In the genomic region with DNA sequence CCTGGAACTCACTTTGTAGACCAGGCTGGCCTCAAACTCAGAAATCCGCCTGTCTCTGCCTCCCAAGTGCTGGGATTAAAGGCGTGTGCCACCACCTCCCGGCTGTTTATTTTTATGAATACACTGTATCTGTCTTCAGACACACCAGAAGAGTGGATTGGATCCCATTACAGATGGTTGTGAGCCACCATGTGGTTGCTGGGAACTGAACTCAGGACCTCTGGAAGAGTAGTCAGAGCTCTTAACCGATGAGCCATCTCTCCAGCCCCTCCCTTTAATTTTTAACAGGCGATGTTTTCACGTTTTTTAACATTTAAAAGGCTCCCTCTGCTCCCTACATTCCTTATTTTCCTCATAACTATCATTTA, we compare ENCODE assay signal across 8 mouse cellular contexts. TPM values are rescaled to one million over a fixed set of nuclear protein-coding genes. Genes with fewer than 3 reads are reported as not detected.
DNase-seq lines count a peak whose midpoint lies in the region; ATAC-seq and TF ChIP-seq lines count a peak whose summit lies in the region.
"Not testable (repeated sequence)": the region's sequence is repeated elsewhere in the genome, so short reads cannot be mapped to it uniquely, and the experiment has no call there.

No protein-coding gene starts in this region.

- not testable (repeated sequence) for H3K4me1 ChIP-seq in cortical plate, adult 2 months (ENCODE audit: control insufficient read depth, insufficient read depth, low read length); hindbrain, embryonic 11.5 days (replicated peaks; ENCODE audit: control insufficient read depth, insufficient read depth, low read length)
- peaks cover 22% of the 10 kb centered on the region for H3K4me1 ChIP-seq in forebrain, embryonic 15.5 days
- peaks cover 24% of the 10 kb centered on the region for H3K4me1 ChIP-seq in kidney, embryonic 15.5 days
- peaks cover 30% of the 10 kb centered on the region for H3K4me1 ChIP-seq in liver, embryonic 13.5 days (replicated peaks)
- H3K4me1 ChIP-seq in midbrain, embryonic 12.5 days, result peaks cover 12% of the 10 kb centered on the region
- H3K4me1 ChIP-seq in spleen, adult 2 months (ENCODE audit: control insufficient read depth, insufficient read depth, insufficient read length), result peaks cover 14% of the 10 kb centered on the region; the same call in 1 of the 2 replicates

- TF ChIP-seq POLR2A in cortical plate, adult 2 months (IDR thresholded peaks at IDR 0.05; ENCODE audit: extremely low read depth, insufficient read depth, low read length); spleen, adult 2 months (IDR thresholded peaks at IDR 0.05; ENCODE audit: low read depth, low read length): not testable (repeated sequence)

- not testable (repeated sequence) for H3ac ChIP-seq in C2C12 (ENCODE audit: control insufficient read depth, insufficient read length, low read depth)

- not testable (repeated sequence) for H3K27me3 ChIP-seq in C2C12 (ENCODE audit: control insufficient read depth, insufficient read depth, insufficient read length); forebrain, embryonic 15.5 days; hindbrain, embryonic 11.5 days (ENCODE audit: control insufficient read depth, insufficient read depth, low read length); kidney, embryonic 15.5 days; liver, embryonic 13.5 days; midbrain, embryonic 12.5 days; spleen, adult 2 months (ENCODE audit: control insufficient read depth, insufficient read depth, low read length)

- peak overlapping the region; percentile 84 for H3K4me2 ChIP-seq in forebrain, embryonic 15.5 days (replicated peaks)
- peak overlapping the region; percentile 64 for H3K4me2 ChIP-seq in hindbrain, embryonic 11.5 days (replicated peaks; ENCODE audit: low read depth, low read length)
- H3K4me2 ChIP-seq in kidney, embryonic 15.5 days, result peak overlapping the region; percentile 76
- H3K4me2 ChIP-seq in liver, embryonic 13.5 days, result peak overlapping the region; percentile 88
- peak overlapping the region; percentile 96 for H3K4me2 ChIP-seq in midbrain, embryonic 12.5 days (replicated peaks)

- not testable (repeated sequence) for DNase-seq in hindbrain, embryonic 11.5 days (ENCODE audit: low spot score); liver, embryonic 13.5 days; spleen, adult 2 months (ENCODE audit: low read depth in 1 of 2, low spot score in 2 of 2)

- H3K9ac ChIP-seq in forebrain, embryonic 15.5 days (replicated peaks), result peak overlapping the region; percentile 79
- H3K9ac ChIP-seq in hindbrain, embryonic 11.5 days (ENCODE audit: low read depth, low read length), result peak overlapping the region; percentile 73
- peak overlapping the region; percentile 76 for H3K9ac ChIP-seq in kidney, embryonic 15.5 days
- H3K9ac ChIP-seq in liver, embryonic 13.5 days, result peak overlapping the region; percentile 88
- H3K9ac ChIP-seq in midbrain, embryonic 12.5 days (replicated peaks), result peak overlapping the region; percentile 71

- peaks cover 42% of the 10 kb centered on the region for H3K79me3 ChIP-seq in C2C12 (ENCODE audit: low read depth)

- peak overlapping the region; percentile 22; the same call in 1 of the 2 replicates for H3K27ac ChIP-seq in cortical plate, adult 2 months (ENCODE audit: insufficient read depth, low read length)
- H3K27ac ChIP-seq in forebrain, embryonic 15.5 days (replicated peaks), result peak overlapping the region; percentile 97
- peak overlapping the region; percentile 76 for H3K27ac ChIP-seq in hindbrain, embryonic 11.5 days (ENCODE audit: low read depth, low read length)
- peak overlapping the region; percentile 94 for H3K27ac ChIP-seq in kidney, embryonic 15.5 days
- H3K27ac ChIP-seq in liver, embryonic 13.5 days, result peak overlapping the region; percentile 81
- H3K27ac ChIP-seq in midbrain, embryonic 12.5 days (replicated peaks), result peak overlapping the region; percentile 94
- H3K27ac ChIP-seq in spleen, adult 2 months (ENCODE audit: insufficient read depth, low read length), result peak overlapping the region; percentile 87; the same call in 1 of the 2 replicates

- peaks cover 36% of the 10 kb centered on the region for H3K36me3 ChIP-seq in C2C12 (ENCODE audit: control insufficient read depth, insufficient read depth)
- H3K36me3 ChIP-seq in forebrain, embryonic 15.5 days, result peaks cover 32% of the 10 kb centered on the region
- H3K36me3 ChIP-seq in hindbrain, embryonic 11.5 days (ENCODE audit: control insufficient read depth, insufficient read depth, low read length), result peaks cover 12% of the 10 kb centered on the region
- peaks cover 35% of the 10 kb centered on the region for H3K36me3 ChIP-seq in kidney, embryonic 15.5 days
- peaks cover 34% of the 10 kb centered on the region for H3K36me3 ChIP-seq in liver, embryonic 13.5 days
- peaks cover 34% of the 10 kb centered on the region for H3K36me3 ChIP-seq in midbrain, embryonic 12.5 days
- H3K36me3 ChIP-seq in spleen, adult 2 months (ENCODE audit: control insufficient read depth, insufficient read depth, low read length), result peaks cover 26% of the 10 kb centered on the region

- H3K4me3 ChIP-seq in C2C12 (ENCODE audit: insufficient read depth, poor library complexity, severe bottlenecking), result peak overlapping the region; percentile 98
- H3K4me3 ChIP-seq in cortical plate, adult 2 months (ENCODE audit: insufficient read depth, low read length), result peak overlapping the region; percentile 97; the same call in 1 of the 2 replicates
- H3K4me3 ChIP-seq in forebrain, embryonic 15.5 days, result peak overlapping the region; percentile 72
- peak overlapping the region; percentile 67 for H3K4me3 ChIP-seq in hindbrain, embryonic 11.5 days (ENCODE audit: low read depth, low read length)
- peak overlapping the region; percentile 71 for H3K4me3 ChIP-seq in kidney, embryonic 15.5 days (replicated peaks)
- H3K4me3 ChIP-seq in liver, embryonic 13.5 days (replicated peaks), result peak overlapping the region; percentile 82
- peak overlapping the region; percentile 89 for H3K4me3 ChIP-seq in midbrain, embryonic 12.5 days
- peak overlapping the region; percentile 78; the same call in 1 of the 2 replicates for H3K4me3 ChIP-seq in spleen, adult 2 months (ENCODE audit: extremely low read depth, insufficient read depth, insufficient read length)

- ATAC-seq in forebrain, embryonic 15.5 days (replicated peaks), result peak; percentile 34; the same call in 1 of the 2 replicates
- ATAC-seq in hindbrain, embryonic 11.5 days (ENCODE audit: low FRiP score), result peak; percentile 28; the same call in 1 of the 2 replicates
- 0 out of 2 replicates have a peak, but pooled peaks have one; percentile 1 for ATAC-seq in kidney, embryonic 15.5 days (replicated peaks; ENCODE audit: low FRiP score)
- not testable (repeated sequence) for ATAC-seq in liver, embryonic 13.5 days (ENCODE audit: low read depth); midbrain, embryonic 12.5 days (ENCODE audit: low FRiP score, low read depth)

- H3K9me3 ChIP-seq in forebrain, embryonic 15.5 days; hindbrain, embryonic 11.5 days (ENCODE audit: control insufficient read depth, low read length); kidney, embryonic 15.5 days (replicated peaks); liver, embryonic 13.5 days (replicated peaks); midbrain, embryonic 12.5 days: not testable (repeated sequence)

- TF ChIP-seq CTCF in C2C12 (IDR thresholded peaks at IDR 0.05; ENCODE audit: control insufficient read depth, insufficient read depth, insufficient read length); cortical plate, adult 2 months (IDR thresholded peaks at IDR 0.05; ENCODE audit: extremely low read depth, insufficient read depth, low read length); spleen, adult 2 months (IDR thresholded peaks at IDR 0.05; ENCODE audit: extremely low read depth, insufficient read depth, insufficient read length, insufficient replicate concordance): not testable (repeated sequence)

- H3K79me2 ChIP-seq in C2C12 (ENCODE audit: control insufficient read depth, insufficient read depth), result peaks cover 46% of the 10 kb centered on the region

- 42% methylated on average over 6 of the region's 6 CpGs for WGBS in forebrain, embryonic 15.5 days
- WGBS in hindbrain, embryonic 11.5 days, result 47% methylated on average over 6 of the region's 6 CpGs
- 46% methylated on average over 6 of the region's 6 CpGs for WGBS in kidney, embryonic 15.5 days
- 22% methylated on average over 6 of the region's 6 CpGs for WGBS in liver, embryonic 13.5 days (ENCODE audit: insufficient replicate concordance)
- WGBS in midbrain, embryonic 12.5 days, result 46% methylated on average over 6 of the region's 6 CpGs
- WGBS in spleen, adult 2 months, result 35% methylated on average over 6 of the region's 6 CpGs

RNA-seq across cellular contexts. Expression of gene Mybbp1a, which starts 0.6 kb away (rescaled TPM):
- polyA plus RNA-seq in C2C12 (2012; fragmentation: generic; extraction: Trizol), result 230 TPM
- 48.1 and 56.2 TPM in 2 replicates for polyA plus RNA-seq in cortical plate, adult 2 months (2012; rRNA removed)
- 90.0 and 97.2 TPM in 2 replicates for polyA plus RNA-seq in forebrain, embryonic 15.5 days (2015; fragmentation: Nextera tagmentation; extraction: Ambion mirVana)
- 112 and 145 TPM in 2 replicates for polyA plus RNA-seq in hindbrain, embryonic 11.5 days (2014; fragmentation: Nextera tagmentation; extraction: Ambion mirVana)
- 162 and 184 TPM in 2 replicates for polyA plus RNA-seq in kidney, embryonic 15.5 days (2015; fragmentation: Nextera tagmentation; extraction: Ambion mirVana)
- polyA plus RNA-seq in liver, embryonic 13.5 days (2015; fragmentation: Nextera tagmentation; extraction: Ambion mirVana), result 129 and 138 TPM in 2 replicates
- polyA plus RNA-seq in midbrain, embryonic 12.5 days (2016; fragmentation: Nextera tagmentation; extraction: Ambion mirVana), result 136 and 138 TPM in 2 replicates
- 48.6 and 48.7 TPM in 2 replicates for polyA plus RNA-seq in spleen, adult 2 months (2012; rRNA removed)

RNA-seq across cellular contexts. Expression of gene Ggt6, which starts 5.3 kb away (rescaled TPM):
- not detected for polyA plus RNA-seq in C2C12 (2012; fragmentation: generic; extraction: Trizol)
- 0.25 and 0.27 TPM in 2 replicates for polyA plus RNA-seq in cortical plate, adult 2 months (2012; rRNA removed)
- not detected in 2 replicates for polyA plus RNA-seq in forebrain, embryonic 15.5 days (2015; fragmentation: Nextera tagmentation; extraction: Ambion mirVana)
- polyA plus RNA-seq in hindbrain, embryonic 11.5 days (2014; fragmentation: Nextera tagmentation; extraction: Ambion mirVana), result not detected in 2 replicates
- polyA plus RNA-seq in kidney, embryonic 15.5 days (2015; fragmentation: Nextera tagmentation; extraction: Ambion mirVana), result 0.87 and 0.95 TPM in 2 replicates
- not detected in 2 replicates for polyA plus RNA-seq in liver, embryonic 13.5 days (2015; fragmentation: Nextera tagmentation; extraction: Ambion mirVana)
- not detected in 2 replicates for polyA plus RNA-seq in midbrain, embryonic 12.5 days (2016; fragmentation: Nextera tagmentation; extraction: Ambion mirVana)
- polyA plus RNA-seq in spleen, adult 2 months (2012; rRNA removed), result 0.23 and 0.55 TPM in 2 replicates

RNA-seq across cellular contexts. Expression of gene Smtnl2, which starts 29.1 kb away (rescaled TPM):
- 0.04 TPM for polyA plus RNA-seq in C2C12 (2012; fragmentation: generic; extraction: Trizol)
- 0.78 and 1.6 TPM in 2 replicates for polyA plus RNA-seq in cortical plate, adult 2 months (2012; rRNA removed)
- polyA plus RNA-seq in forebrain, embryonic 15.5 days (2015; fragmentation: Nextera tagmentation; extraction: Ambion mirVana), result 5.3 and 5.4 TPM in 2 replicates
- 4.7 and 8.7 TPM in 2 replicates for polyA plus RNA-seq in hindbrain, embryonic 11.5 days (2014; fragmentation: Nextera tagmentation; extraction: Ambion mirVana)
- 109 and 111 TPM in 2 replicates for polyA plus RNA-seq in kidney, embryonic 15.5 days (2015; fragmentation: Nextera tagmentation; extraction: Ambion mirVana)
- polyA plus RNA-seq in liver, embryonic 13.5 days (2015; fragmentation: Nextera tagmentation; extraction: Ambion mirVana), result 5.4 and 5.5 TPM in 2 replicates
- polyA plus RNA-seq in midbrain, embryonic 12.5 days (2016; fragmentation: Nextera tagmentation; extraction: Ambion mirVana), result 3.5 and 4.0 TPM in 2 replicates
- 0.98 and 1.6 TPM in 2 replicates for polyA plus RNA-seq in spleen, adult 2 months (2012; rRNA removed)

RNA-seq across cellular contexts. Expression of gene Spns2, which starts 49.1 kb away (rescaled TPM):
- polyA plus RNA-seq in C2C12 (2012; fragmentation: generic; extraction: Trizol), result 0.37 TPM
- 45.2 and 52.9 TPM in 2 replicates for polyA plus RNA-seq in cortical plate, adult 2 months (2012; rRNA removed)
- polyA plus RNA-seq in forebrain, embryonic 15.5 days (2015; fragmentation: Nextera tagmentation; extraction: Ambion mirVana), result 8.7 and 9.1 TPM in 2 replicates
- polyA plus RNA-seq in hindbrain, embryonic 11.5 days (2014; fragmentation: Nextera tagmentation; extraction: Ambion mirVana), result 5.3 and 6.2 TPM in 2 replicates
- polyA plus RNA-seq in kidney, embryonic 15.5 days (2015; fragmentation: Nextera tagmentation; extraction: Ambion mirVana), result 2.9 and 3.4 TPM in 2 replicates
- 4.3 and 5.5 TPM in 2 replicates for polyA plus RNA-seq in liver, embryonic 13.5 days (2015; fragmentation: Nextera tagmentation; extraction: Ambion mirVana)
- polyA plus RNA-seq in midbrain, embryonic 12.5 days (2016; fragmentation: Nextera tagmentation; extraction: Ambion mirVana), result 6.8 and 9.4 TPM in 2 replicates
- 43.4 and 44.7 TPM in 2 replicates for polyA plus RNA-seq in spleen, adult 2 months (2012; rRNA removed)

Comparison
In these comparisons a context has a peak if more than half of its experiments do, and no peak if none do; other contexts are left out.
1. H3K27ac ChIP-seq: peak in every context shown above with its lines; median percentile 97 in forebrain, embryonic 15.5 days; 94 in kidney, embryonic 15.5 days; 94 in midbrain, embryonic 12.5 days; 87 in spleen, adult 2 months; 81 in liver, embryonic 13.5 days; 76 in hindbrain, embryonic 11.5 days; 22 in cortical plate, adult 2 months.
2. RNA of gene Smtnl2, which starts 29.1 kb away (polyA plus RNA-seq): 109 to 111 TPM in kidney, embryonic 15.5 days; 5.4 to 5.5 TPM in liver, embryonic 13.5 days, 5.3 to 5.4 TPM in forebrain, embryonic 15.5 days, 4.7 to 8.7 TPM in hindbrain, embryonic 11.5 days, 3.5 to 4.0 TPM in midbrain, embryonic 12.5 days, 0.78 to 1.6 TPM in cortical plate, adult 2 months, 0.98 to 1.6 TPM in spleen, adult 2 months and 0.04 TPM in C2C12 (single experiment); every median in the first group is over 10 times any median in the second.
3. Peak in every context shown above with its lines, with median percentiles within 50 percentile points of each other: H3K4me3 ChIP-seq, H3K4me2 ChIP-seq and H3K9ac ChIP-seq.